Mouse (Mus musculus): ENCODE data around the gene 4833439L19Rik. TPM values are rescaled to one million over a fixed set of nuclear protein-coding genes. Genes with fewer than 3 reads are reported as not detected.

4833439L19Rik gene
- polyA plus RNA-seq, 1 experiment from 2014 or later, result 158 TPM

Small RNAs within 50 kb of the gene (microRNA-seq; reads per million reads assigned to microRNA genes)
- gene Gm24195, result not detected

Other genes with a start within 250 kb of the 4833439L19Rik start
- gene Cplx2, start 194.1 kb downstream of the 4833439L19Rik start, polyA plus RNA-seq (2014; fragmentation: Nextera tagmentation; extraction: Ambion mirVana), result 4.5 and 6.4 TPM in 2 replicates
- gene Thoc3, start 96.6 kb downstream of the 4833439L19Rik start, polyA plus RNA-seq (2014; fragmentation: Nextera tagmentation; extraction: Ambion mirVana), result 142 and 151 TPM in 2 replicates
- gene Simc1, start 61.7 kb downstream of the 4833439L19Rik start, polyA plus RNA-seq (2014; fragmentation: Nextera tagmentation; extraction: Ambion mirVana), result 14.0 and 17.9 TPM in 2 replicates
- gene Arl10, start 9.6 kb upstream of the 4833439L19Rik start, polyA plus RNA-seq (2014; fragmentation: Nextera tagmentation; extraction: Ambion mirVana), result 29.7 and 33.5 TPM in 2 replicates
- gene Nop16, start 24.7 kb upstream of the 4833439L19Rik start, polyA plus RNA-seq (2014; fragmentation: Nextera tagmentation; extraction: Ambion mirVana), result 78.6 and 88.6 TPM in 2 replicates
- gene Higd2a, start 24.8 kb upstream of the 4833439L19Rik start, polyA plus RNA-seq (2014; fragmentation: Nextera tagmentation; extraction: Ambion mirVana), result 203 and 224 TPM in 2 replicates
- gene Cltb, start 45.9 kb upstream of the 4833439L19Rik start, polyA plus RNA-seq (2014; fragmentation: Nextera tagmentation; extraction: Ambion mirVana), result 36.3 TPM in 2 replicates
- 87.5 and 126 TPM in 2 replicates for gene Faf2, start 56.3 kb upstream of the 4833439L19Rik start, polyA plus RNA-seq (2014; fragmentation: Nextera tagmentation; extraction: Ambion mirVana)
- 74.0 and 92.7 TPM in 2 replicates for gene Rnf44, start 128.5 kb upstream of the 4833439L19Rik start, polyA plus RNA-seq (2014; fragmentation: Nextera tagmentation; extraction: Ambion mirVana)
- 1.2 and 1.9 TPM in 2 replicates for gene Cdhr2, start 136.0 kb upstream of the 4833439L19Rik start, polyA plus RNA-seq (2014; fragmentation: Nextera tagmentation; extraction: Ambion mirVana)
- 0.31 and 0.41 TPM in 2 replicates for gene Gprin1, start 184.4 kb upstream of the 4833439L19Rik start, polyA plus RNA-seq (2014; fragmentation: Nextera tagmentation; extraction: Ambion mirVana)
- gene Sncb, start 201.2 kb upstream of the 4833439L19Rik start, polyA plus RNA-seq (2014; fragmentation: Nextera tagmentation; extraction: Ambion mirVana), result not detected in 2 replicates
- gene Eif4e1b, start 218.6 kb upstream of the 4833439L19Rik start, polyA plus RNA-seq (2014; fragmentation: Nextera tagmentation; extraction: Ambion mirVana), result not detected in 2 replicates
- 5.2 and 6.4 TPM in 2 replicates for gene Tspan17, start 223.9 kb upstream of the 4833439L19Rik start, polyA plus RNA-seq (2014; fragmentation: Nextera tagmentation; extraction: Ambion mirVana)